Mouse (Mus musculus): ENCODE measurements around the gene Pax2. TPM values are rescaled to one million over a fixed set of nuclear protein-coding genes. Genes with fewer than 3 reads are reported as not detected.

The Pax2 gene
- polyA plus RNA-seq, 1 experiment, result not detected

GRCm38 (mm10) chr19:44725951-44726791 lies 29.7 kb upstream of the Pax2 start:
- H3K27ac ChIP-seq (ENCODE audit: insufficient read depth, low read length), result no peak overlapping the region
- H3K4me3 ChIP-seq (ENCODE audit: extremely low read depth, insufficient read depth, insufficient read length), result peak overlapping the region; percentile 39; the same call in 1 of the 2 replicates
- peaks cover 12% of the 10 kb centered on the region for H3K27me3 ChIP-seq (ENCODE audit: control insufficient read depth, insufficient read depth, low read length)
- H3K4me1 ChIP-seq (ENCODE audit: control insufficient read depth, insufficient read depth, insufficient read length), result no peaks in the 10 kb centered on the region
- DNase-seq (ENCODE audit: low read depth in 1 of 2, low spot score in 2 of 2), result no peak
- no peaks in the 10 kb centered on the region for H3K36me3 ChIP-seq (ENCODE audit: control insufficient read depth, insufficient read depth, low read length)
- 3% methylated on average over 55 of the region's 55 CpGs for WGBS
- TF ChIP-seq POLR2A (IDR thresholded peaks at IDR 0.05; ENCODE audit: low read depth, low read length), result no peak
- TF ChIP-seq CTCF (IDR thresholded peaks at IDR 0.05; ENCODE audit: extremely low read depth, insufficient read depth, insufficient read length, insufficient replicate concordance), result no peak

GRCm38 (mm10) chr19:44734116-44734515 lies 21.7 kb upstream of the Pax2 start:
- no peak for DNase-seq (ENCODE audit: low read depth in 1 of 2, low spot score in 2 of 2)
- H3K27ac ChIP-seq (ENCODE audit: insufficient read depth, low read length), result no peak overlapping the region
- H3K4me1 ChIP-seq (ENCODE audit: control insufficient read depth, insufficient read depth, insufficient read length), result no peaks in the 10 kb centered on the region
- peaks cover 14% of the 10 kb centered on the region for H3K27me3 ChIP-seq (ENCODE audit: control insufficient read depth, insufficient read depth, low read length)
- H3K4me3 ChIP-seq (ENCODE audit: extremely low read depth, insufficient read depth, insufficient read length), result no peak overlapping the region
- TF ChIP-seq POLR2A (IDR thresholded peaks at IDR 0.05; ENCODE audit: low read depth, low read length) (no peak), CTCF (IDR thresholded peaks at IDR 0.05; ENCODE audit: extremely low read depth, insufficient read depth, insufficient read length, insufficient replicate concordance) (no peak)
- H3K36me3 ChIP-seq (ENCODE audit: control insufficient read depth, insufficient read depth, low read length), result no peaks in the 10 kb centered on the region
- 6% methylated on average over 21 of the region's 21 CpGs for WGBS

GRCm38 (mm10) chr19:44734682-44735081 lies 21.2 kb upstream of the Pax2 start:
- no peaks in the 10 kb centered on the region for H3K36me3 ChIP-seq (ENCODE audit: control insufficient read depth, insufficient read depth, low read length)
- no peak for TF ChIP-seq POLR2A (IDR thresholded peaks at IDR 0.05; ENCODE audit: low read depth, low read length)
- TF ChIP-seq CTCF (IDR thresholded peaks at IDR 0.05; ENCODE audit: extremely low read depth, insufficient read depth, insufficient read length, insufficient replicate concordance), result no peak
- H3K4me3 ChIP-seq (ENCODE audit: extremely low read depth, insufficient read depth, insufficient read length), result no peak overlapping the region
- DNase-seq (ENCODE audit: low read depth in 1 of 2, low spot score in 2 of 2), result no peak
- H3K4me1 ChIP-seq (ENCODE audit: control insufficient read depth, insufficient read depth, insufficient read length), result no peaks in the 10 kb centered on the region
- 7% methylated on average over 33 of the region's 33 CpGs for WGBS
- no peak overlapping the region for H3K27ac ChIP-seq (ENCODE audit: insufficient read depth, low read length)
- H3K27me3 ChIP-seq (ENCODE audit: control insufficient read depth, insufficient read depth, low read length), result peaks cover 14% of the 10 kb centered on the region

GRCm38 (mm10) chr19:44740300-44740699 lies 15.5 kb upstream of the Pax2 start:
- peaks cover 15% of the 10 kb centered on the region for H3K27me3 ChIP-seq (ENCODE audit: control insufficient read depth, insufficient read depth, low read length)
- no peak overlapping the region for H3K27ac ChIP-seq (ENCODE audit: insufficient read depth, low read length)
- DNase-seq (ENCODE audit: low read depth in 1 of 2, low spot score in 2 of 2), result no peak
- WGBS, result 12% methylated on average over 15 of the region's 16 CpGs
- H3K4me1 ChIP-seq (ENCODE audit: control insufficient read depth, insufficient read depth, insufficient read length), result no peaks in the 10 kb centered on the region
- no peaks in the 10 kb centered on the region for H3K36me3 ChIP-seq (ENCODE audit: control insufficient read depth, insufficient read depth, low read length)
- no peak for TF ChIP-seq CTCF (IDR thresholded peaks at IDR 0.05; ENCODE audit: extremely low read depth, insufficient read depth, insufficient read length, insufficient replicate concordance)
- no peak for TF ChIP-seq POLR2A (IDR thresholded peaks at IDR 0.05; ENCODE audit: low read depth, low read length)
- no peak overlapping the region for H3K4me3 ChIP-seq (ENCODE audit: extremely low read depth, insufficient read depth, insufficient read length)

- WGBS, result 6% methylated on average over 48 of the region's 48 CpGs
- Histone ChIP-seq H3K4me3 (ENCODE audit: extremely low read depth, insufficient read depth, insufficient read length) (no peak overlapping the region), H3K36me3 (ENCODE audit: control insufficient read depth, insufficient read depth, low read length) (no peaks in the 10 kb centered on the region), H3K4me1 (ENCODE audit: control insufficient read depth, insufficient read depth, insufficient read length) (no peaks in the 10 kb centered on the region), H3K27ac (ENCODE audit: insufficient read depth, low read length) (no peak overlapping the region), H3K27me3 (ENCODE audit: control insufficient read depth, insufficient read depth, low read length) (peaks cover 12% of the 10 kb centered on the region)
- no peak for DNase-seq (ENCODE audit: low read depth in 1 of 2, low spot score in 2 of 2)
- TF ChIP-seq POLR2A (IDR thresholded peaks at IDR 0.05; ENCODE audit: low read depth, low read length) (no peak), CTCF (IDR thresholded peaks at IDR 0.05; ENCODE audit: extremely low read depth, insufficient read depth, insufficient read length, insufficient replicate concordance) (no peak)
These were observed 14.6 kb upstream of the Pax2 start for GRCm38 (mm10) chr19:44741091-44741763.

GRCm38 (mm10) chr19:44741764-44742127 lies 14.1 kb upstream of the Pax2 start:
- 5% methylated on average over 13 of the region's 13 CpGs for WGBS
- H3K36me3 ChIP-seq (ENCODE audit: control insufficient read depth, insufficient read depth, low read length), result no peaks in the 10 kb centered on the region
- DNase-seq (ENCODE audit: low read depth in 1 of 2, low spot score in 2 of 2), result no peak
- TF ChIP-seq POLR2A (IDR thresholded peaks at IDR 0.05; ENCODE audit: low read depth, low read length) (no peak), CTCF (IDR thresholded peaks at IDR 0.05; ENCODE audit: extremely low read depth, insufficient read depth, insufficient read length, insufficient replicate concordance) (no peak)
- H3K27ac ChIP-seq (ENCODE audit: insufficient read depth, low read length), result no peak overlapping the region
- no peak overlapping the region for H3K4me3 ChIP-seq (ENCODE audit: extremely low read depth, insufficient read depth, insufficient read length)
- peaks cover 15% of the 10 kb centered on the region for H3K27me3 ChIP-seq (ENCODE audit: control insufficient read depth, insufficient read depth, low read length)
- no peaks in the 10 kb centered on the region for H3K4me1 ChIP-seq (ENCODE audit: control insufficient read depth, insufficient read depth, insufficient read length)

Measured in spleen, adult 2 months (tissue).